Mouse (Mus musculus) left cerebral cortex, postnatal 10 days (tissue): ENCODE data around the gene Atf3. TPM values are rescaled to one million over a fixed set of nuclear protein-coding genes. Genes with fewer than 3 reads are reported as not detected.

Experiments used
- DNase-seq, 2 experiments: peaks; one replicate each; pipeline ENCODE4 v3.0.0; 2021 to 2022; ENCODE audit warnings: low spot score in 2 of 2, mixed read lengths in 1 of 2; ENCODE audit errors: extremely low spot score in 1 of 2
- intact Hi-C: fragments of 180-260 bp; cut with DNase I; formaldehyde crosslinking; loops from one replicate; pipeline ENCODE4 v1.15.1; 2025
- total RNA-seq, 2 experiments: library from RNA; stranded (reverse); gene quantifications; 2 replicates each; pipeline ENCODE4 v1.2.3; 2021

Atf3 gene
- total RNA-seq, 2 experiments from 2014 or later = 0.39 to 0.77 TPM

DNA sequence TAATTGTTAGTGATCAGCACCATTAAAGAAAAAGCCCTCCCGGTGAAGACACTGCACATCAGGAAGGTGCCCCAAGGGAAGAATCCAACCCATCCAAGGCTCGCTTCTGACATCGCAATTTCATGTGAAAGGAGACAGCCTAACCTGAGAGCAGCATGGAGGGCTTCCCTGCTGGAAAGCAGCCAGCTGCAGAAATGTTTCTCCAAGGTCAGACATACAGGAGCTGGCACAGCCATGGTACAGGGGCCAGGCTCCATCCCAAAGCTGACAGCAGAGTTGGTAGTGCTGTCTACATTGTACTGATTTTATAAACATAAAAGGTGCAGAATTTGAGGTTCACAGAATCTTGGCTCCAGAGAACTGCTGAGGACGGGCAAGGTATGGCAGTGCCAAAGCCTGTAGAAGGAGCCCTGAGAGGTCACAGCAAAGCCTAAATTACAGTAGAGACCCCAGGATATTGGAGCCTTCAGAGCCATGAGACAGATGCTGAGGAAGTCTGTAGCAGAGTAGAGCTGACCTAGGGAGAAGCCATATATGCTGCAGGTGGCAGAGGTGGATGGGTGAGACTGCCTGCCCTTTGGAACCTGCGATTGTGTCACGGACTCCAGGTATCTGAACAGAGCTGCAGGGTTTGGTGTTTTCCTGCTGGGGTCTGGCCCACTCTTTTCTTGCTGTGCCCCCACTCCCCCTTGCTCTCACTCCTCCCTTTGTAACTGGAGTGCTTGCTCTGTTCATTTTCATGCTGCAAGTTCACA lies 18.1 kb upstream of the Atf3 start:
- intact Hi-C loops = no loop called here

DNA sequence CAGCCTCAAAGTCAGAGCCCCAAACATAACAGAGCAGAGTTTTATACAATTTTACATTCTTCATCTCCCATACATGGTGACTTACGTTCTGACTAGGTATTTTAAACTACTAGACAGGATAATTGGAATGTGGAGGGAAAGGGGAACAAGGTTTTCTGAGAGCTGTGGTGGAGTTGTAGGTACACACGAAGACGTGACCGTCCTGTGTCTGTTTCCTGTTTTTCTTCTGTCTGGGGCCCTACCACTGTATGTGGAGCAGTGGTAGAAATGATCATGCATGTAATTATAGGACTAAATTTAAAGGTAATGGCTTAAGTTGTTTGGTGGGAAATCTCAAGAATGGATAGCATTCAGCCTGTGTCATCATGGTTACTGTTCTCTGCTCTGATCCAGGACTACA lies 17.0 kb upstream of the Atf3 start:
- intact Hi-C loops = no loop called here
- no peak for DNase-seq

More for the DNA sequence above, 18.1 kb upstream of the Atf3 start:
- DNase-seq = no peak

- intact Hi-C loops = no loop called here
- DNase-seq = no peak
Measured at GRCm38 (mm10) chr1:191230355-191230931, 12.6 kb upstream of the Atf3 start.

DNA sequence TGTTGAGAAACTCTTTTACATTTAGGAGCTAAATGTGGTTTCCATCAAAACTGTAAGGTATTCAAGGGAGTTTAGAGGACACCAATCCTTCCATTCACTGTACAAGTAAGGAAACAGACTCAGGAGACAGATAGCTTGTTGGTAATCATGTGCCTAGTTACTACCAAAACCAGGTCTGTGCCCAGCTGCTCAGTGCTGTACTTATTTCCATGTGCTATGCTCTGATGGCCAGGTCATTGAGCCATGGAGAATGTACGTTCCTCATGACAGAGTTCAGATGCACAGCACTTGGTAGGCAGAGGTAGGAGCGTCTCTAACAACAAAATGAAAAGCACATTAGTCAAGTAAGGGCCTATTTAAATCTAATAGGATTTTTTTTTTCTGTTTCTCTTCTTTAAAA lies 8.7 kb upstream of the Atf3 start:
- DNase-seq = no peak
- intact Hi-C loops = no loop called here

GRCm38 (mm10) chr1:191225771-191226170 lies 7.9 kb upstream of the Atf3 start:
- intact Hi-C loops = no loop called here
- no peak for DNase-seq

DNA sequence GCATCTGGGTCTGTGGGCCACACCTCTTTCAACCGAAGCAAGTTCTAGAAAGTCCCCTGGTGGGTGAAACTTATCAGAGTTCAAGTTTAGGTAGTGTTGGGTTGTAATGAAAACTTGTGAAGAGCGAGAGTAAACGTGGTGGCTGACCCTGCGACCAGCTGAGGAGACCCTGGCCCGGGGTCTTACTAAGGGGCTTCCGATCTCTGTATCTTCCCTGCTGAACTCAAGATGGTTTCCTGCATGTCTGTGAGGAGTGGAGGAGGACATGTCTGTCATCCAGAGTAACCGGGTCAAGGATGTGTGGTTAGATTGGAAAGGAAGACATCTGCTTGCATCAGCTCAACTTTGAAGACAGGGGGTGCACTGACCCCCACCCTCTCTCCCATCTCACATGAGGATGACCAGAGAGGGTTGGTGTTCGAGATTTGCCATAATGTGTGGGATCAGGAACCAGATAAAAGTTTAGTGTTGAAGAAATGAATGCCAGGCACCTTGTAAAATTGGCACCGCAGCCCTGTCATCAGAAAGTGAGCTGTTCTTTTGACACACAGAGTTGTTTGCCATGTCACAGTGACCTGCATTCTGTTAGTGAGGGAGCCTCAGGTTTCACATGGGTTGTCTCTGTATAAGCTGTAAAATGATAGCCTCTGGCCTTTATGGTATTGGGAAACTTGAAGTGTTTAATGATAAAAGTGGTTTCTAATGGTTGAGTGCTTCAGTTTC lies 7.3 kb upstream of the Atf3 start:
- no peak for DNase-seq
- intact Hi-C loops = no loop called here

DNA sequence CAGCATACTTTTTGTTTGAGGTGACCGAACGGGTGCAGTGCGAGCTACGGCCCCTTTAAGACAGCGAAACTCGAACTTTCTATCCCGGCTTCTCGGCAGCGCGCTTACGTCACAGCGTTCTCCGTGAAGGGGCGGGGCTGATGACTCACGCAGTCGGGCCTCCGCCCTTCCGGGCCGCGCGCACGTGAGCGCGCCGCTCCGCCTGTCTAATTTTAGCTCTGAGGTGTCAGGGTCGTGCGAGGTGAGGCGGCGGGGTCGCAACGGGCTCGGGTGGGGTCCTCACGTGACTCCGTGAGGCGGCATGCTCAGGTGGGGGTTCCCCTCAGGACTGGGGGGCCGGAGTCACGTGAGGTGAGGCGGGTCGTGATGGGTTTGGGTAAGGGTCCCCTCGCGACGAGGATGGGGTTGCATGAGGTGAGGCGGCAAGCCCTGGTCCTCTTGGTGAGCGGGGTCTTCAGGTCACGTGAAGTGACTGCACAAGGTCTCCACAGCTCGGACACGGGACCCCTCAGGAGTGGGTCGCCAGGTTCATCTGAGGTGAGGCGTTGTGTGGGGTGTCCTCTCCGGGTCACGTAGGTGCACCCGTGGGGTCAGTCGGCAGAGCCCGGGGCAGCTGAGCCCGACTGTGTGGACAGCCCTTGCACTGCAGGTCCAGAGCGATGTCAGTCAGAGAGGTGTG lies 6.6 kb upstream of the Atf3 start:
- intact Hi-C loops = no loop called here
- DNase-seq = peak; percentile 89 to 96

DNA sequence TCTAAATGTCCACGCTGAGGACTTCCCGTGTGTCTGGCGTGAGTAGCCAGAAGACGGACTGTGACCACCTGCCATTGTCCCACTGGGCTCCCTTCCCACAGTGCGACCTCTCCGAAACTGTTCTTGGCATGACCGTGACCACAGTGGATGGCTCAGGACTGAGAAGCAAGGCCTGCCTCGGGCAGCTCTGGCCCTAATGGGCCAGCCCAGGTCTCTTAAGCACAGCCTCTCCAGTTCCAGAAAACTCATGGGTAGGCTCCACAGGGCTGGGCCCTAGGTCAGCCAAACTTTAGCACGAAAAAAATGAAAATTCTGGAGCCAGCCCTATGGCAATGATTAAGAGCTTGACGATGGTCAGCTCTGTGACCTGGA lies 6.1 kb upstream of the Atf3 start:
- intact Hi-C loops = no loop called here
- DNase-seq = peak in 1 of 2 experiments; percentile 41

DNA sequence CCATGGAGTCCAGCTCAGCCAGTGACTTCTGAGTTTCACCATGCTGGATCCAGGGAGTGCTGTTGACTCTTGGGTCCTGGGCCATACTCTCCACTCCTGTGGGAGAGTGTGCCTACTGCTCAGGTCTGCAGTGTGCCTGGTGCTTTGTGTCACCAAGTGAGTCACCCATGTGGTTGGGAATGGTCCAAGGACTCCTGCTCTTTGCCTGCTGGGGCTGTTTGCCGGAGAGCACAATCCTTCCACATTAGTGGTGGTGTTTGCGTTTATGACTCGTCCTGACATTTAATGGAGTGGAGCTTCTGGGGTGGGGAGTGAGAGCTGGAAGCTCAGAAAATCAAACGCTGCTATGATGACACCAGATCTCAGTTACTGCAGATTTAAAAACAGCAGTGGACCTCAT lies 4.2 kb upstream of the Atf3 start:
- DNase-seq = no peak

GRCm38 (mm10) chr1:191220588-191220987 lies 2.7 kb upstream of the Atf3 start:
- DNase-seq = no peak
- intact Hi-C loops = no loop called here

More for the DNA sequence above, 4.2 kb upstream of the Atf3 start:
- intact Hi-C loops = no loop called here

- no peak for DNase-seq
Measured at GRCm38 (mm10) chr1:191219748-191220147, 1.9 kb upstream of the Atf3 start.

GRCm38 (mm10) chr1:191218583-191218982 lies 744 bp upstream of the Atf3 start:
- no peak for DNase-seq
- intact Hi-C loops = no loop called here

More at GRCm38 (mm10) chr1:191219748-191220147, 1.9 kb upstream of the Atf3 start:
- intact Hi-C loops = no loop called here

DNA sequence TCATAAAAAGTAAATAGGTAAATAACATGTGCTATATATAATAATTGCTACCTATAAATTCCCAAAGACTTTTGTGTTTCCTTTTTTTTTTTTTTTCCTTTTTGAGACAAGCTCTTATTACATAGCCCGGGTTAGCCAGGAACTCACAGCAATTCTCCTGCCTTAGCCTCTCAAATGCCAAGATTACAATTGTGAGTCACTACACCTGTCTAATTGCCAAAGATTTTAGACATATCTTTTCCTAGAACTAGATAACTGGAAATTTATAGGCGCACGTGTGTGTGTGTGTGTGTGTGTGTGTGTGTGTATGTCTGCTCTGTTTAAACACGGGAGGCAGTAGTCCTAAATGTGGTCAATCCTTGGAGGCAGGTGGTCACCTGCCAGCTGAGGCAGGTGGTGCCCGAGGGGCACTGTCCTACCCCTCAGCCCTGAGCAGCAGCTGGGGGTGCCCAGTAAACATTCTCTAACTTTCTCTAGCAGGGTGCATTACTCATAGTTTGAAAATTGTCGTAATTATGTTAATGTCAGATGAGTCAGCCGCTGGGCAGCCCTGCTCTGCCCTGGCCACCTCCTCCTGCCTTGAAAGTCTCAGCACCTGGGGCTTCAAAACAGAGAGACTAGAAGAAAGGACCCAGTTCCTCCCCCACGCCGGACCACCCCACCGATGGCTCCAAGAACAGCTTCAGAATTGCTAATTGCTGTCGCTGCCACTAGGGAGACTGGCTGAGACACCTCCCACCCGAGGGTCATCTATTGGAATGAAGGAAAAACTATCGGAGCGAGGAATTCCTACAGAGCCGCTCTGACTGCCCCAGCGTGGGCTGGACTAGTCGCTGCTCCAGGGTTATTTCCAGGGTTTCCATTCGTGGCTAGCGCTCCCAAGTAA lies 1.8 kb downstream of the Atf3 start:
- DNase-seq = no peak
- intact Hi-C loops = no loop called here

GRCm38 (mm10) chr1:191211096-191211495 lies 6.7 kb downstream of the Atf3 start:
- intact Hi-C loops = no loop called here
- no peak for DNase-seq

DNA sequence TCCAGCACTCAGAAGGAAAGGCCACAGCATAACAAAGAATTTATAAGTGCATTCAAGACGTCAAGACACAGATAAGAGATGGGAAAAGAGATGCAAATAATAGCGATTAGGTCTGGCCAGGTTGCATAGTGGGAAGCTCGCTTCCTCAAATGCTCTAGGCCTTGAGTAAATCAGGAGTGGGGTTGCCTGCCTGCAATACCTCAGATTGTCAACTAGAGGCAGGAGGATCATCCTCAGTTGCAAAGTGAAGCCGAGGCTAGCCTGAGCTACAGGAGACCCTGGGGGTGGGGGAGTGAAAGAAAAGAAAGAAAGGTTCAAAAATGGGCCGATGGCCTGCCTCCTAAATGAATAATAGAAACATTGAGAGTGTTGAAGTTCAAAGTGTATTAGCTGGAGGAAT lies 12.0 kb downstream of the Atf3 start:
- intact Hi-C loops = no loop called here

DNA sequence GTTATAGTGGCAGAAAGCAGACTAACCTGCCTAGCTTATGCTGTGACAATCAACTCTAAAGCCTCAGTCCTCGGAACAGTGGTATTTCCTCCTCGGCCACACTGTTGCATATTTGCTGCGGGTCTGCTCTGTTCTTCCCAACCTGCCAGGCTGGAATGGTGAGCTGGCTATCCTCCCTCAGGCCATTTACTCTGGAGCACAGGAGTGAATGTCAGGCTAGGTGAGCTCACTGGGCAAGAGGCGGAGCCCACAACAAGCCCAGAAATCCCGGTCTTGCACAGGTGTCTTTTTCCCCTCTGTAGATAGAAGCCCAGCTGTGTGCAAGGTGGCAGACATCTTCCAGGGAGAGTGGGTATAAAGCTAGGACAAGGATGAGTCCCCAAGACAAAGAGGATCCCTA lies 13.0 kb downstream of the Atf3 start:
- intact Hi-C loops = no loop called here
- DNase-seq = no peak

More for the DNA sequence above, 12.0 kb downstream of the Atf3 start:
- no peak for DNase-seq

DNA sequence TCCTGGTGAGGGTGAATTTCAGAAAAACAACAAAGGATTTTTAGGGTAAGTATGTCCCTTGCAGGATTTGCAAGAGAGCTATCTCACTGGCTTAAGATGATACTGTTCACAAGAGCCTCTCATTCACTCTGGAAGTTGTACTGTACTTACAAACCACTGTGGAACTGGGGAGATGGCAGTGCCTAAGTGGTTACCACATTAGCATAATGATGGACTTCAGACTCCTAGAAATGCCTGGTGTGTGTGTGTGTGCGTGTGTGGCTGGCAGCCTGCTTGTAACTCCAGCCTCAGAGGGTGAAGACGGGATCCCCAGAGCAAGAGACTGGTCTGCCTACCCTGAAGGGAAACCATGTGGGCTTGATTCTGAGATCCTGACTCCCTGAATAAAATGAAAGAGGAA lies 14.3 kb downstream of the Atf3 start:
- intact Hi-C loops = no loop called here
- DNase-seq = no peak

- no peak for DNase-seq
- intact Hi-C loops = no loop called here
Measured at GRCm38 (mm10) chr1:191202208-191202952, 15.5 kb downstream of the Atf3 start.
